Mouse (Mus musculus) liver, adult 2 months (tissue): Measurements from ENCODE around the gene Apobec1.

ENCODE experiments used
- CTCF ChIP-seq: fragments of 200-500 bp; IDR thresholded peaks from 2 replicates; pipeline ENCODE4 v1.5.1; 2011; ENCODE audit warnings: low read depth, low read length, control low read depth
- POLR2A ChIP-seq: fragments of 200-500 bp; IDR thresholded peaks from 2 replicates; pipeline ENCODE4 v1.6.1; 2011; ENCODE audit warnings: low read length, control low read depth; ENCODE audit not compliant: insufficient read depth; ENCODE audit errors: extremely low read depth

- TF ChIP-seq POLR2A = no peak
- no peak for TF ChIP-seq CTCF
Measured at GRCm38 (mm10) chr6:122569113-122569512, 33.1 kb downstream of the Apobec1 start.
